Mouse (Mus musculus): ENCODE data around the gene Apoc2. TPM values are rescaled to one million over a fixed set of nuclear protein-coding genes. Genes with fewer than 3 reads are reported as not detected.
A peak's percentile ranks its signal among the peaks of the same experiment; 100 is the strongest.

The Apoc2 gene
- 10 to 100 TPM in 1 of 2 experiments, 1 to 10 TPM in 1; 3.0 to 81.8 TPM for total RNA-seq (2021)
- long read RNA-seq, experiment 1, transcript Apoc2-201 (4 exons, 631 nt): major isoform, 73 of 74 reads
- long read RNA-seq, experiment 1, partial matches to known transcripts: 0 of 74 reads
- long read RNA-seq, experiment 1, other reads (novel, unspliced or antisense): 1 of 74 reads
- long read RNA-seq, experiment 2, partial matches to known transcripts: 0 of 3 reads
- long read RNA-seq, experiment 2, other reads (novel, unspliced or antisense): 0 of 3 reads

GRCm38 (mm10) chr7:19677872-19678271 lies at the start of gene Apoc2:
TSS of gene Apoc2 (minus strand) at chr7:19677941.
- DNase-seq (ENCODE audit: low spot score in 2 of 2): no peak

GRCm38 (mm10) chr7:19726541-19726940 lies 48.8 kb upstream of the Apoc2 start:
- DNase-seq (ENCODE audit: low spot score in 2 of 2): no peak

GRCm38 (mm10) chr7:19724167-19724566 lies 46.4 kb upstream of the Apoc2 start:
- DNase-seq (ENCODE audit: low spot score in 2 of 2): no peak

GRCm38 (mm10) chr7:19722754-19723195 lies 45.0 kb upstream of the Apoc2 start:
- no peak for DNase-seq (ENCODE audit: low spot score in 2 of 2)

GRCm38 (mm10) chr7:19719200-19719599 lies 41.5 kb upstream of the Apoc2 start:
- DNase-seq (ENCODE audit: low spot score in 2 of 2): no peak

GRCm38 (mm10) chr7:19718297-19718952 lies 40.7 kb upstream of the Apoc2 start:
- DNase-seq (ENCODE audit: low spot score in 2 of 2): no peak

- no peak for DNase-seq (ENCODE audit: low spot score in 2 of 2)
These were observed 39.6 kb upstream of the Apoc2 start for GRCm38 (mm10) chr7:19717346-19717745.

GRCm38 (mm10) chr7:19716822-19717221 lies 39.1 kb upstream of the Apoc2 start:
- no peak for DNase-seq (ENCODE audit: low spot score in 2 of 2)

- DNase-seq (ENCODE audit: low spot score in 2 of 2): no peak
These were observed 38.4 kb upstream of the Apoc2 start for GRCm38 (mm10) chr7:19716055-19716682.

- peak; percentile 81 to 98 for DNase-seq (ENCODE audit: low spot score in 2 of 2)
These were observed 37.7 kb upstream of the Apoc2 start, which contains the start of gene Tomm40 for GRCm38 (mm10) chr7:19715239-19716054. TSS of gene Tomm40 (minus strand) at chr7:19715438.

GRCm38 (mm10) chr7:19714836-19715235 lies 37.1 kb upstream of the Apoc2 start:
- no peak for DNase-seq (ENCODE audit: low spot score in 2 of 2)

GRCm38 (mm10) chr7:19713598-19713997 lies 35.9 kb upstream of the Apoc2 start:
- DNase-seq (ENCODE audit: low spot score in 2 of 2): no peak

- no peak for DNase-seq (ENCODE audit: low spot score in 2 of 2)
These were observed 35.5 kb upstream of the Apoc2 start for GRCm38 (mm10) chr7:19713196-19713595.

GRCm38 (mm10) chr7:19712414-19712813 lies 34.7 kb upstream of the Apoc2 start:
- DNase-seq (ENCODE audit: low spot score in 2 of 2): no peak

- no peak for DNase-seq (ENCODE audit: low spot score in 2 of 2)
These were observed 32.9 kb upstream of the Apoc2 start for GRCm38 (mm10) chr7:19710650-19711049.

- DNase-seq (ENCODE audit: low spot score in 2 of 2): no peak
These were observed 27.5 kb upstream of the Apoc2 start for GRCm38 (mm10) chr7:19705271-19705670.

GRCm38 (mm10) chr7:19704475-19704874 lies 26.7 kb upstream of the Apoc2 start:
- DNase-seq (ENCODE audit: low spot score in 2 of 2): no peak

GRCm38 (mm10) chr7:19702859-19703555 lies 25.3 kb upstream of the Apoc2 start:
- DNase-seq (ENCODE audit: low spot score in 2 of 2): no peak

- peak in 1 of 2 experiments; percentile 65 for DNase-seq (ENCODE audit: low spot score in 2 of 2)
These were observed 23.5 kb upstream of the Apoc2 start for GRCm38 (mm10) chr7:19701069-19701761.

Data from adrenal gland, postnatal 4 days (tissue).